Mouse (Mus musculus): ENCODE results near the gene Kif21a.

Kif21a gene

DNA sequence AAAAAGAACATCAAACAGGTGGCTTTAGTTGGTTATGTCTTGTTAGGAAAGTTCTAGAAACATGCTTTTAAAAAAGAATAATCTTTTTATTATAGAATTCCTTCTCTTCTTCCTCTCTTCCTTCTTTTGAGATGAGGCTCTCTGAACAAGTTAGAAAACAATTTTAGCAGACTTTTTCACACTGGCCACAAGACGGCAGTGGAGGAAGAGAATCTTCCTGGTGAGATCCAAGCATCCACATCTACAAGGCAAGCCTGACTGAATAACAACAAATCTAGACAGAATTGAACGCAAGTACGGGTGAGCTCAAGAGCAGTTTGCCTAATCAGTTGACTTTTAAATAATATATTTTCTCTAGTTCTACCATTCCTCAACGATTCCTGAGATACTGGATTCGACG, 98.4 kb downstream of the Kif21a start:
- no peak for DNase-seq (ENCODE audit: inconsistent age in 2 of 2, low spot score in 1 of 2)

DNA sequence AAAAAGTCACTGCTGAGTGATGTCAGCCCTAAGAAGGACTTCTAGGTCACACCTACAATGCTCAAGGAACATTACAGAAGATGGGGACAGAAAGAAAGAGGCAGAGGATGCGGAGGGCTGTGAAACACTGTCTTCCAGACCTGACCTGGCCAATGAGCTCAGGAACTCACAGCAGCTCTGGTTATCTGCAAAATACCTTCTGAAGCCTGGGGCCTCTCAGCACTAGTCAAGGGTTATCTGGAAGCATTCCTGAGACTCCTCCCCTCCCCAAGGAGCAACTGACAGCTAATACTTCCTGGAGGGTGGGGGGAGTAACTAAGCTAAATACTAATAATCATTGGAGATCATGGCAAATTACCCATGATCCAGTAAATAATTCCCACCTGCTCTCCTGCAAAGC, 111.3 kb downstream of the Kif21a start:
- DNase-seq (ENCODE audit: inconsistent age in 2 of 2, low spot score in 1 of 2), result no peak

- DNase-seq (ENCODE audit: inconsistent age in 2 of 2, low spot score in 1 of 2), result no peak
Measured at GRCm38 (mm10) chr15:90935579-90935978, 114.2 kb downstream of the Kif21a start.

DNA sequence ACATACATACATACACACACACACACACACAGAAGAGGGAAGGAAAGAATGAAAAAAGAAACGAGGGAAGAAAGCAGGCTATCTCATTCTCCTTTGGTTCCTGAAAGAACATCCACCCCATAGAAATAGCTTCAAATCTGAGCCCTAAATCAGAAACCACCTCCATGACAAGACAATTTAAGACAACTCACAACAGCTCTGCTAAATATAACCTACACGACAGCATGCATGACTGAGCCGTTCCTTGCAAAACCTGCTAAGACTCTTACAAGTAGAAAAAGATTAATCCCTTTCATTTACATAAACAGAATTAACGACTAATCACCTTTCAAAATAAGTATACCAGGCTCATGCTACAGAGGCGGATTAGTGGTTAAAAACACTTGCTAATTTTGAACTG, 118.3 kb downstream of the Kif21a start:
- DNase-seq (ENCODE audit: inconsistent age in 2 of 2, low spot score in 1 of 2), result no peak

DNA sequence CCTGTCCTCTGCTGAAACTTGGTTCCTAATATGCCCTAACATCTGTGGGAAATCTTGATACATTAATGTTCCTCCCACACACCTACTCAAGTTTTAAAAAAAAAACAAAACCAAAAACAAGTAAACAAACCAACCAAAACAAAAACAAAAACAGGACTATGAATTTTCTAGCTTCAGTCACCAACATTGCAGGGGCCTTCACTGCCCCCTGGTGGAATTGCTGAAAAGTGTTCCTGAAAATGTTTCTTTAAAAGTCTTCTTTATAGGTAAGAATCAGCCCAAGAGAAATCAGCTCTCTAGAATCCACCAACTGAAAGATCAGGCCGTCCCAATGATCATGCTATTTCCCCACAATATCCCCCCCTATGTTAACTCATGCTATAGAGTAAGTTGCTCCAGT, 120.7 kb downstream of the Kif21a start:
- DNase-seq (ENCODE audit: inconsistent age in 2 of 2, low spot score in 1 of 2), result peak in 1 of 2 experiments; percentile 38

DNA sequence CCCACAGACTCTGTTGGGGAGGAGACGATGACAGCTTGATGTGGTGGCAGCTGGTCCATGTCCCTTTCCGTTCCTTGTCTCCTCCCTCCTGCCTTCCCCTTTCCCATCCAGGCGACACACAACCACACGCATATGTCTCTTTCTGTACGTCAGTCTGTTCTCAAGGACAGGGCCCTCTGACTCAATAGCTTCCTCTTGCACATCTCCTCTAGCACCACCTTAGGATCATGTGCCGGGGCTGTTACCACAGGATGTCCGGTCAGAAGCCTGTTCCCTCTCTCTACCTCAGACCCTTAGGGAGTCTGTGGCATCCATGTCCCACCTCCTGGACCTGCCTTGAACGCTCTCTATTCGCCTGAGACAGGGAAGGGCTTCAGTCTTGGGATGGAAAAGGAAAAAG, 153.3 kb downstream of the Kif21a start:
- DNase-seq (ENCODE audit: inconsistent age in 2 of 2, low spot score in 1 of 2), result no peak

DNA sequence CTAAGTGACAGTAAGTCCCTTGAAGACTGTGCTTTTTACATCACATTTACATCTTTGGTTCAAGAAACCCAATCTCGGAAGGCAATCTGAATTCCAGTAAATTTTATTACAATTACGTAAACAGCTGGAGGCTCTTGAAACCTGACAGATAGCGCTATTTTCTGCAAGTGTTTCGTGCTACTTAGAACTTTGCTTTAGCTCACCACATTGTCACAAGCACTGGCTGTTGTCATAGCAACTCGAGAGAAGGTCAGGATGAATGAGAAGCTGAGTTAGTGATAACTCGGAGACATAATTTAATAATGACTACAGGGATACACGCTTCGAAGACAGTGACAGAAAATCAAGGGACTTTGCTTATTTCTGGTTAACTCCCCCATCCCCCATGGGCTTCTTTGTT, 162.3 kb downstream of the Kif21a start:
- DNase-seq (ENCODE audit: inconsistent age in 2 of 2, low spot score in 1 of 2), result no peak

Data from adrenal gland, adult (tissue).